Mouse (Mus musculus) ES-E14 (cell line): Measurements from ENCODE around the gene Vmn1r4. TPM values are rescaled to one million over a fixed set of nuclear protein-coding genes. Genes with fewer than 3 reads are reported as not detected.

Source experiments
- DNase-seq: peaks from one replicate; pipeline ENCODE4 v3.0.0-alpha.2; 2013; ENCODE audit warnings: low read depth, low spot score
- H3K27ac ChIP-seq: 2 replicates; pipeline ENCODE4 v1.5.1; 2012; ENCODE audit warnings: low read depth, mild to moderate bottlenecking, low read length, moderate library complexity, mixed read lengths; ENCODE audit not compliant: poor library complexity, insufficient read depth, severe bottlenecking
- H3K36me3 ChIP-seq: 2 replicates; pipeline ENCODE4 v1.6.1; 2012; ENCODE audit warnings: mild to moderate bottlenecking, low read length, moderate library complexity, mixed read lengths; ENCODE audit not compliant: control insufficient read depth, poor library complexity, insufficient read depth, severe bottlenecking
- H3K4me1 ChIP-seq, 2 experiments: fragments of 150-350 bp in 1 of 2; sonication (generic) in 1 of 2; 2 replicates each; pipeline ENCODE4 v1.6.1; 2012; ENCODE audit warnings: low read length in 2 of 2, mild to moderate bottlenecking in 1 of 2, mixed read lengths in 1 of 2; ENCODE audit not compliant: control insufficient read depth in 2 of 2, insufficient read depth in 2 of 2, poor library complexity in 1 of 2
- H3K4me3 ChIP-seq, 2 experiments: fragments of 150-350 bp in 1 of 2; sonication (generic) in 1 of 2; 2 replicates each; pipeline ENCODE4 v1.5.1; 2012; ENCODE audit warnings: low read length in 2 of 2, low read depth in 1 of 2, mild to moderate bottlenecking in 1 of 2, mixed read lengths in 1 of 2; ENCODE audit not compliant: insufficient read depth in 1 of 2, poor library complexity in 1 of 2, severe bottlenecking in 1 of 2
- H3K9ac ChIP-seq: 2 replicates; pipeline ENCODE4 v1.6.1; 2012; ENCODE audit warnings: low read depth, mild to moderate bottlenecking, low read length, mixed read lengths; ENCODE audit not compliant: poor library complexity, insufficient read depth, severe bottlenecking
- H3K9me3 ChIP-seq: fragments of 150-350 bp; sonication (generic); 2 replicates; pipeline ENCODE4 v1.6.1; 2012; ENCODE audit warnings: low read depth, mild to moderate bottlenecking, low read length; ENCODE audit not compliant: control insufficient read depth, insufficient read depth
- CHD2 ChIP-seq: IDR thresholded peaks from 2 replicates; pipeline ENCODE4 v1.6.1; 2014; ENCODE audit warnings: mild to moderate bottlenecking, low read depth, low read length, inconsistent platforms
- HCFC1 ChIP-seq: IDR thresholded peaks from 2 replicates; pipeline ENCODE4 v1.6.1; 2012; ENCODE audit warnings: low read length, inconsistent platforms, borderline replicate concordance; ENCODE audit not compliant: insufficient read depth
- MAFK ChIP-seq: IDR thresholded peaks from 2 replicates; pipeline ENCODE4 v1.6.1; 2014; ENCODE audit warnings: mild to moderate bottlenecking, low read depth, low read length, inconsistent platforms; ENCODE audit not compliant: insufficient read depth
- ZC3H11A ChIP-seq: IDR thresholded peaks from 2 replicates; pipeline ENCODE4 v1.6.1; 2012; ENCODE audit warnings: low read depth, mild to moderate bottlenecking, inconsistent platforms, low read length, borderline replicate concordance
- ZNF384 ChIP-seq: IDR thresholded peaks from 2 replicates; pipeline ENCODE4 v1.6.1; 2012; ENCODE audit warnings: low read depth, low read length, inconsistent platforms
- in situ Hi-C, 2 experiments: fragments of 600-800 bp; cut with MboI; formaldehyde crosslinking; loops; one replicate each; pipeline ENCODE4 v1.15.1; 2025; ENCODE audit warnings: low sequenced_read_pairs in 2 of 2, inconsistent platforms in 1 of 2; ENCODE audit not compliant: unreplicated experiment in 2 of 2
- total RNA-seq: library from RNA; depleted of rRNA; stranded (reverse); fragments of 300-350 nt; gene quantifications from 2 replicates; pipeline ENCODE4 v1.2.3, GENCODE M21; 2012; rRNA removed

Gene Vmn1r4
- total RNA-seq, 1 experiment = 0.36 TPM

GRCm38 (mm10) chr6:56996943-56997342 is 73.1 kb downstream of the Vmn1r4 start, which contains the start of gene Vmn1r6:
Gene Vmn1r6 (plus strand): TSS chr6:56997243.
- Histone ChIP-seq H3K9me3 (no peaks in the 10 kb centered on the region), H3K4me1 (no peaks in the 10 kb centered on the region), H3K9ac (no peak within 1 kb of the TSS), H3K4me3 (no peak within 1 kb of the TSS), H3K36me3 (no peaks in the 10 kb centered on the region), H3K27ac (no peak within 1 kb of the TSS)
- no peak for DNase-seq
- TF ChIP-seq ZC3H11A = no peak
- TF ChIP-seq HCFC1 = no peak
- no peak for TF ChIP-seq MAFK
- no peak for TF ChIP-seq CHD2
- TF ChIP-seq ZNF384 = no peak
- in situ Hi-C loops = no loop called here

Other genes with a start within 250 kb of the Vmn1r4 start
- 72.5 and 122 TPM in 2 replicates for gene Lsm5, start 219.3 kb upstream of the Vmn1r4 start, total RNA-seq
- gene Avl9, start 209.1 kb upstream of the Vmn1r4 start, total RNA-seq = 12.9 and 18.1 TPM in 2 replicates
- 19.8 and 24.8 TPM in 2 replicates for gene Kbtbd2, start 126.2 kb upstream of the Vmn1r4 start, total RNA-seq
- 204 and 345 TPM in 2 replicates for gene Fkbp9, start 92.0 kb upstream of the Vmn1r4 start, total RNA-seq
- 15.6 and 17.7 TPM in 2 replicates for gene Nt5c3, start 83 bp upstream of the Vmn1r4 start, total RNA-seq
- not detected in 2 replicates for gene Vmn1r5, start 46.3 kb downstream of the Vmn1r4 start, total RNA-seq
- gene Vmn1r6, start 73.2 kb downstream of the Vmn1r4 start, total RNA-seq = not detected in 2 replicates
- not detected in 2 replicates for gene Vmn1r7, start 101.3 kb downstream of the Vmn1r4 start, total RNA-seq
- not detected in 2 replicates for gene Vmn1r8, start 108.3 kb downstream of the Vmn1r4 start, total RNA-seq
- not detected in 2 replicates for gene Vmn1r9, start 142.8 kb downstream of the Vmn1r4 start, total RNA-seq
- not detected in 2 replicates for gene Vmn1r10, start 185.4 kb downstream of the Vmn1r4 start, total RNA-seq
- gene Vmn1r11, start 209.4 kb downstream of the Vmn1r4 start, total RNA-seq = not detected in 2 replicates
- not detected in 2 replicates for gene Vmn1r12, start 232.9 kb downstream of the Vmn1r4 start, total RNA-seq